Mouse (Mus musculus): ENCODE data around the gene Syt13. TPM values are rescaled to one million over a fixed set of nuclear protein-coding genes. Genes with fewer than 3 reads are reported as not detected.

Gene Syt13
- polyA plus RNA-seq, 1 experiment from 2014 or later: 21.8 TPM

GRCm38 (mm10) chr2:92948699-92949300, 33.9 kb downstream of the Syt13 start:
- no peak overlapping the region for H3K27ac ChIP-seq (replicated peaks)
- no peaks in the 10 kb centered on the region for H3K9me3 ChIP-seq
- H3K4me3 ChIP-seq: no peak overlapping the region
- 0 out of 2 replicates have a peak, but pooled peaks cover 9% of the 10 kb centered on the region for H3K4me1 ChIP-seq
- no peaks in the 10 kb centered on the region for H3K27me3 ChIP-seq
- no peaks in the 10 kb centered on the region for H3K36me3 ChIP-seq
- no peak overlapping the region for H3K4me2 ChIP-seq (replicated peaks)
- 57% methylated on average over 7 of the region's 7 CpGs for WGBS
- no peak overlapping the region for H3K9ac ChIP-seq (replicated peaks)
- ATAC-seq (replicated peaks): no peak

GRCm38 (mm10) chr2:92949518-92949917, 34.6 kb downstream of the Syt13 start:
- Histone ChIP-seq H3K27ac (replicated peaks) (no peak overlapping the region), H3K9ac (replicated peaks) (no peak overlapping the region), H3K36me3 (no peaks in the 10 kb centered on the region), H3K27me3 (no peaks in the 10 kb centered on the region), H3K9me3 (no peaks in the 10 kb centered on the region), H3K4me3 (no peak overlapping the region), H3K4me1 (0 out of 2 replicates have a peak, but pooled peaks cover 9% of the 10 kb centered on the region), H3K4me2 (replicated peaks) (no peak overlapping the region)
- no peak for ATAC-seq (replicated peaks)
- WGBS: 61% methylated on average over 1 of the region's 1 CpGs

GRCm38 (mm10) chr2:92953450-92953849, 38.6 kb downstream of the Syt13 start:
- H3K9ac ChIP-seq (replicated peaks): no peak overlapping the region
- H3K4me2 ChIP-seq (replicated peaks): no peak overlapping the region
- no peaks in the 10 kb centered on the region for H3K27me3 ChIP-seq
- 0 out of 2 replicates have a peak, but pooled peaks cover 1% of the 10 kb centered on the region for H3K4me1 ChIP-seq
- H3K36me3 ChIP-seq: no peaks in the 10 kb centered on the region
- H3K9me3 ChIP-seq: no peaks in the 10 kb centered on the region
- no peak overlapping the region for H3K27ac ChIP-seq (replicated peaks)
- no peak overlapping the region for H3K4me3 ChIP-seq
- 91% methylated on average over 17 of the region's 17 CpGs for WGBS
- no peak for ATAC-seq (replicated peaks)

- Histone ChIP-seq H3K9me3 (no peaks in the 10 kb centered on the region), H3K4me1 (no peaks in the 10 kb centered on the region), H3K4me3 (no peak overlapping the region), H3K36me3 (no peaks in the 10 kb centered on the region), H3K9ac (replicated peaks) (no peak overlapping the region), H3K4me2 (replicated peaks) (no peak overlapping the region), H3K27me3 (no peaks in the 10 kb centered on the region), H3K27ac (replicated peaks) (no peak overlapping the region)
- no peak for ATAC-seq (replicated peaks)
- WGBS: 28% methylated on average over 11 of the region's 11 CpGs
Measured at GRCm38 (mm10) chr2:92954404-92955114, 39.7 kb downstream of the Syt13 start.

GRCm38 (mm10) chr2:92956943-92957342, 42.0 kb downstream of the Syt13 start:
- no peaks in the 10 kb centered on the region for H3K9me3 ChIP-seq
- no peak overlapping the region for H3K4me2 ChIP-seq (replicated peaks)
- no peak for ATAC-seq (replicated peaks)
- no peak overlapping the region for H3K27ac ChIP-seq (replicated peaks)
- H3K9ac ChIP-seq (replicated peaks): no peak overlapping the region
- WGBS: 90% methylated on average over 2 of the region's 2 CpGs
- no peaks in the 10 kb centered on the region for H3K27me3 ChIP-seq
- H3K4me3 ChIP-seq: no peak overlapping the region
- no peaks in the 10 kb centered on the region for H3K36me3 ChIP-seq
- no peaks in the 10 kb centered on the region for H3K4me1 ChIP-seq

GRCm38 (mm10) chr2:92958640-92959039, 43.7 kb downstream of the Syt13 start:
- Histone ChIP-seq H3K9me3 (no peaks in the 10 kb centered on the region), H3K27me3 (no peaks in the 10 kb centered on the region), H3K27ac (replicated peaks) (no peak overlapping the region), H3K9ac (replicated peaks) (no peak overlapping the region), H3K4me3 (no peak overlapping the region), H3K36me3 (no peaks in the 10 kb centered on the region), H3K4me1 (no peaks in the 10 kb centered on the region), H3K4me2 (replicated peaks) (no peak overlapping the region)
- 48% methylated on average over 4 of the region's 4 CpGs for WGBS
- ATAC-seq (replicated peaks): no peak

- H3K27me3 ChIP-seq: no peaks in the 10 kb centered on the region
- no peaks in the 10 kb centered on the region for H3K36me3 ChIP-seq
- WGBS: 97% methylated on average over 1 of the region's 1 CpGs
- ATAC-seq (replicated peaks): no peak
- H3K4me3 ChIP-seq: no peak overlapping the region
- no peaks in the 10 kb centered on the region for H3K9me3 ChIP-seq
- no peak overlapping the region for H3K4me2 ChIP-seq (replicated peaks)
- no peak overlapping the region for H3K9ac ChIP-seq (replicated peaks)
- H3K27ac ChIP-seq (replicated peaks): no peak overlapping the region
- H3K4me1 ChIP-seq: peaks cover 8% of the 10 kb centered on the region; the same call in 1 of the 2 replicates
Measured at GRCm38 (mm10) chr2:92964345-92964744, 49.4 kb downstream of the Syt13 start.

- no peaks in the 10 kb centered on the region for H3K9me3 ChIP-seq
- H3K4me2 ChIP-seq (replicated peaks): no peak overlapping the region
- WGBS: 54% methylated on average over 8 of the region's 8 CpGs
- no peaks in the 10 kb centered on the region for H3K36me3 ChIP-seq
- H3K4me3 ChIP-seq: no peak overlapping the region
- H3K27me3 ChIP-seq: no peaks in the 10 kb centered on the region
- no peak overlapping the region for H3K27ac ChIP-seq (replicated peaks)
- no peak for ATAC-seq (replicated peaks)
- H3K4me1 ChIP-seq: peaks cover 8% of the 10 kb centered on the region; the same call in 1 of the 2 replicates
- H3K9ac ChIP-seq (replicated peaks): no peak overlapping the region
Measured at GRCm38 (mm10) chr2:92966257-92966656, 51.4 kb downstream of the Syt13 start.

- Histone ChIP-seq H3K9me3 (no peaks in the 10 kb centered on the region), H3K4me3 (no peak overlapping the region), H3K27me3 (no peaks in the 10 kb centered on the region), H3K9ac (replicated peaks) (no peak overlapping the region), H3K27ac (replicated peaks) (no peak overlapping the region; the same call in 1 of the 2 replicates), H3K4me1 (peaks cover 8% of the 10 kb centered on the region; the same call in 1 of the 2 replicates), H3K4me2 (replicated peaks) (no peak overlapping the region), H3K36me3 (peaks cover 5% of the 10 kb centered on the region; the same call in 1 of the 2 replicates)
- 25% methylated on average over 10 of the region's 10 CpGs for WGBS
- ATAC-seq (replicated peaks): peak; percentile 61; the same call in 1 of the 2 replicates
Measured at GRCm38 (mm10) chr2:92967032-92967838, 52.3 kb downstream of the Syt13 start.

GRCm38 (mm10) chr2:92967839-92968166, 52.9 kb downstream of the Syt13 start:
- peaks cover 10% of the 10 kb centered on the region; the same call in 1 of the 2 replicates for H3K36me3 ChIP-seq
- ATAC-seq (replicated peaks): no peak
- H3K27ac ChIP-seq (replicated peaks): no peak overlapping the region
- H3K27me3 ChIP-seq: no peaks in the 10 kb centered on the region
- no peak overlapping the region for H3K4me2 ChIP-seq (replicated peaks)
- 55% methylated on average over 4 of the region's 4 CpGs for WGBS
- H3K4me1 ChIP-seq: peaks cover 8% of the 10 kb centered on the region; the same call in 1 of the 2 replicates
- H3K9ac ChIP-seq (replicated peaks): no peak overlapping the region
- no peaks in the 10 kb centered on the region for H3K9me3 ChIP-seq
- H3K4me3 ChIP-seq: no peak overlapping the region

- Histone ChIP-seq H3K36me3 (peaks cover 29% of the 10 kb centered on the region), H3K9me3 (no peaks in the 10 kb centered on the region), H3K4me2 (replicated peaks) (no peak overlapping the region), H3K4me3 (no peak overlapping the region), H3K27me3 (no peaks in the 10 kb centered on the region), H3K4me1 (peaks cover 8% of the 10 kb centered on the region; the same call in 1 of the 2 replicates), H3K27ac (replicated peaks) (no peak overlapping the region), H3K9ac (replicated peaks) (no peak overlapping the region)
- WGBS: 85% methylated on average over 9 of the region's 9 CpGs
- no peak for ATAC-seq (replicated peaks)
Measured at GRCm38 (mm10) chr2:92971069-92971468, 56.2 kb downstream of the Syt13 start.

- peaks cover 8% of the 10 kb centered on the region; the same call in 1 of the 2 replicates for H3K4me1 ChIP-seq
- no peak overlapping the region for H3K4me3 ChIP-seq
- 87% methylated on average over 8 of the region's 8 CpGs for WGBS
- H3K9me3 ChIP-seq: no peaks in the 10 kb centered on the region
- no peak for ATAC-seq (replicated peaks)
- no peak overlapping the region for H3K27ac ChIP-seq (replicated peaks)
- no peak overlapping the region for H3K4me2 ChIP-seq (replicated peaks)
- H3K9ac ChIP-seq (replicated peaks): no peak overlapping the region
- H3K36me3 ChIP-seq: peaks cover 29% of the 10 kb centered on the region
- H3K27me3 ChIP-seq: no peaks in the 10 kb centered on the region
Measured at GRCm38 (mm10) chr2:92971536-92971935, 56.6 kb downstream of the Syt13 start.
